8 mouse cellular contexts compared by ENCODE assay signal in the genomic region with DNA sequence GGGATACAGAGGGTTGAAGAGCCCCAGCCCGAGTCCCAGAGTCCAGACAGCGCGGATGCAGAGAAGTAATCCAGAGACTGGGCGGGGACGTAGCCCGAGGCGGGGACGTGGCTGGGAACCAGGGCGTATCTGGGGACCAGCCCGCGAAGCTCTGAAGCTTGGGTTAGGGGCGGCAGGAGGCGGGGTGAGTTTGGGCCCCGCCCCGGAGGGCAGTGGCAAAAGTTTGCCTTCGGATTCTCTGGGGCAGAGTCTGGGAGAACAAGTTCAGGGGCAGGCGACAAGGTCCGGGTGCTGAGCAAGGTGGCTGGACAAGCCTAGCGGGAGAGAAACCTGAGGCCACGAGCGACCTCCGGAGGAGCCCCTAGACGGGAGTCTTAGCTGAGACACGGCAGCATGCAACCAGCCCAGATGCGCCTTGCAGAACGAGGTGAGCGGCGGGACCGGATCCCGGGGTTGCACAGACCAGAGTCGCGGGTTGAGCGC. TPM values are rescaled to one million over a fixed set of nuclear protein-coding genes. Genes with fewer than 3 reads are reported as not detected.
A peak's percentile ranks its signal among the peaks of the same experiment; 100 is the strongest.
DNase-seq lines count a peak whose midpoint lies in the region; ATAC-seq and TF ChIP-seq lines count a peak whose summit lies in the region.

A gene (plus strand): TSS at position 121 of the 483 bp plus-strand sequence.

- peak; percentile 62 to 82 for DNase-seq in adrenal gland, adult (ENCODE audit: inconsistent age in 2 of 2, low spot score in 1 of 2)
- peak; percentile 86 for DNase-seq in embryo, embryonic 9.5 days (ENCODE audit: extremely low spot score)
- peak; percentile 74 for DNase-seq in heart, adult 8-10 months (ENCODE audit: low spot score)
- DNase-seq in kidney, adult 2 months: peak; percentile 65
- DNase-seq in ovary, postnatal 36 days (ENCODE audit: low spot score): peak; percentile 47
- no peak for DNase-seq in frontal cortex, postnatal 14 days (ENCODE audit: low spot score in 2 of 2)
- no peak for DNase-seq in cerebellum, postnatal 25 days

- H3K4me1 ChIP-seq in kidney, adult 2 months (ENCODE audit: control insufficient read depth, insufficient read depth, low read length): no peaks in the 10 kb centered on the region
- H3K4me1 ChIP-seq in lung, embryonic 16.5 days (replicated peaks; ENCODE audit: control insufficient read depth, insufficient read depth, low read length): peaks cover 16% of the 10 kb centered on the region

- 4% methylated on average over 33 of the region's 33 CpGs for WGBS in kidney, adult 2 months
- WGBS in lung, embryonic 16.5 days: under 1% methylated on average over 33 of the region's 33 CpGs

- no peaks in the 10 kb centered on the region for H3K9me3 ChIP-seq in lung, embryonic 16.5 days (ENCODE audit: control insufficient read depth, low read length)

- no peak for TF ChIP-seq CTCF in kidney, adult 2 months (conservative IDR thresholded peaks at IDR 0.05; ENCODE audit: insufficient read depth, insufficient read length, low read depth, low read length)

- H3K4me3 ChIP-seq in kidney, adult 2 months (ENCODE audit: insufficient read depth, low read depth, low read length): peak within 1 kb of the TSS; percentile 61
- H3K4me3 ChIP-seq in lung, embryonic 16.5 days (ENCODE audit: low read length): peak within 1 kb of the TSS; percentile 70

- no peak within 1 kb of the TSS for H3K27ac ChIP-seq in kidney, adult 2 months (ENCODE audit: insufficient read depth, low read depth, low read length)
- peak within 1 kb of the TSS; percentile 76 for H3K27ac ChIP-seq in lung, embryonic 16.5 days (ENCODE audit: low read length)

- peak; percentile 92 for ATAC-seq in lung, embryonic 16.5 days (ENCODE audit: low read depth)

- H3K36me3 ChIP-seq in kidney, adult 2 months (ENCODE audit: control insufficient read depth, insufficient read depth, low read length): no peaks in the 10 kb centered on the region
- H3K36me3 ChIP-seq in lung, embryonic 16.5 days (ENCODE audit: control insufficient read depth, insufficient read depth, low read length): no peaks in the 10 kb centered on the region

- peak within 1 kb of the TSS; percentile 68 for H3K4me2 ChIP-seq in lung, embryonic 16.5 days (ENCODE audit: low read depth, low read length)

- no peak for TF ChIP-seq POLR2A in kidney, adult 2 months (IDR thresholded peaks at IDR 0.05; ENCODE audit: low read depth, low read length)

- 0 out of 2 replicates have a peak, but pooled peaks cover 1% of the 10 kb centered on the region for H3K27me3 ChIP-seq in kidney, adult 2 months (replicated peaks; ENCODE audit: control insufficient read depth, insufficient read depth, low read length)
- no peaks in the 10 kb centered on the region for H3K27me3 ChIP-seq in lung, embryonic 16.5 days (ENCODE audit: control insufficient read depth, insufficient read depth, low read depth, low read length)

- peak within 1 kb of the TSS; percentile 81 for H3K9ac ChIP-seq in lung, embryonic 16.5 days (ENCODE audit: low read length)

RNA-seq across cellular contexts. Expression of the gene that starts here (rescaled TPM):
- total RNA-seq in heart, adult 8-10 months (2022): 10 to 100 TPM in 3 of 4 experiments, 1 to 10 TPM in 1; 8.1 to 12.6 (median 10.9) TPM
- 15.6 and 16.1 TPM in 2 replicates for polyA plus RNA-seq in kidney, adult 2 months (2012; rRNA removed)
- 109 and 117 TPM in 2 replicates for polyA plus RNA-seq in lung, embryonic 16.5 days (2015; fragmentation: Nextera tagmentation; extraction: Ambion mirVana)

Comparison
In these comparisons a context has a peak if more than half of its experiments do, and no peak if none do; other contexts are left out.
1. DNase-seq: peak in adrenal gland, adult (2 of 2), embryo, embryonic 9.5 days (single experiment), heart, adult 8-10 months (single experiment), kidney, adult 2 months (single experiment) and ovary, postnatal 36 days (single experiment); none in frontal cortex, postnatal 14 days (0 of 2) and cerebellum, postnatal 25 days (0 of 2).